Mouse (Mus musculus) ES-Bruce4 (cell line): Measurements from ENCODE around the gene Tcirg1. TPM values are rescaled to one million over a fixed set of nuclear protein-coding genes. Genes with fewer than 3 reads are reported as not detected.

ENCODE experiments used
- H3K27ac ChIP-seq: 2 replicates; pipeline ENCODE4 v1.5.1; 2012; ENCODE audit warnings: low read length, inconsistent platforms; ENCODE audit not compliant: insufficient read depth
- H3K27me3 ChIP-seq: 2 replicates; pipeline ENCODE4 v1.6.1; 2012; ENCODE audit warnings: mild to moderate bottlenecking, low read length, inconsistent platforms; ENCODE audit not compliant: control insufficient read depth, poor library complexity, insufficient read depth, severe bottlenecking
- H3K36me3 ChIP-seq: 2 replicates; pipeline ENCODE4 v1.6.1; 2012; ENCODE audit warnings: inconsistent platforms, mild to moderate bottlenecking, low read length, moderate library complexity; ENCODE audit not compliant: control insufficient read depth, poor library complexity, insufficient read depth, severe bottlenecking
- H3K4me1 ChIP-seq: one replicate; pipeline ENCODE4 v1.8.1; 2011; ENCODE audit warnings: low read length; ENCODE audit not compliant: control insufficient read depth, insufficient read depth
- H3K4me3 ChIP-seq: 2 replicates; pipeline ENCODE4 v1.5.1; 2011; ENCODE audit warnings: low read depth, mild to moderate bottlenecking, low read length
- H3K9ac ChIP-seq: 2 replicates; pipeline ENCODE4 v1.6.1; 2012; ENCODE audit warnings: low read depth, mild to moderate bottlenecking, inconsistent platforms; ENCODE audit not compliant: poor library complexity, severe bottlenecking
- H3K9me3 ChIP-seq: replicated peaks from 2 replicates; pipeline ENCODE4 v1.6.1; 2012; ENCODE audit warnings: mild to moderate bottlenecking, low read length, inconsistent platforms; ENCODE audit not compliant: control insufficient read depth, poor library complexity, insufficient read depth, severe bottlenecking
- CTCF ChIP-seq: IDR thresholded peaks from one replicate; pipeline ENCODE4 v1.8.1; 2011; ENCODE audit warnings: low read depth, low read length
- EP300 ChIP-seq: IDR thresholded peaks from 2 replicates; pipeline ENCODE4 v1.6.1; 2011; ENCODE audit warnings: low read depth, low read length; ENCODE audit not compliant: insufficient read depth
- POLR2A ChIP-seq: IDR thresholded peaks from one replicate; pipeline ENCODE4 v1.8.1; 2011; ENCODE audit warnings: low read length; ENCODE audit not compliant: insufficient read depth
- polyA plus RNA-seq: library from polyadenylated mRNA; stranded (reverse); fragments of >200 nt; gene quantifications from 2 replicates; pipeline ENCODE4 v1.2.4, GENCODE M21; 2011; ENCODE audit warnings: low read depth; ENCODE audit not compliant: missing spikeins, insufficient read depth, insufficient read length

The Tcirg1 gene
- polyA plus RNA-seq, 1 experiment: 25.2 TPM

DNA sequence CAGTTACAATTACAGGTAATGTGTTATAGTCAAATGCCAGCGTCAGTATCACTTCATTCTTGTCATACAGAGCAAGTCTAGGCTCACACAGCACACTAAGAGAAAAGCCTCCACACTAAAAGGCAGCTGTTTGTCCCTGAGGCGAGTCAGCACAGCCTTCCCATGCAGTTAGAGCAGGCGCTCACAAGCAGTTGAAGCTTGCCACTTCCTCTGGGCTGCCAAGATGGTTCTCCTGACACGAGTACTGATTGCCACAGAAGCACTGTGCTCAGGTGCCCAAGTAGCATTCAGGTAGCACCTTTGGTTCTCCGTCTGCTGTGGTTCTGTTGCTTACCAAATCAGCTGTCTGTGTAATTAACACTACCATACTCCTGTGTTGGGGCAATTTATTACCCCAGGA, 17.8 kb downstream of the Tcirg1 start:
- Histone ChIP-seq H3K9me3 (no peaks in the 10 kb centered on the region), H3K4me3 (no peak overlapping the region), H3K9ac (no peak overlapping the region), H3K4me1 (no peaks in the 10 kb centered on the region), H3K27me3 (no peaks in the 10 kb centered on the region), H3K36me3 (peaks cover 75% of the 10 kb centered on the region), H3K27ac (no peak overlapping the region)
- TF ChIP-seq CTCF (no peak), POLR2A (no peak)

DNA sequence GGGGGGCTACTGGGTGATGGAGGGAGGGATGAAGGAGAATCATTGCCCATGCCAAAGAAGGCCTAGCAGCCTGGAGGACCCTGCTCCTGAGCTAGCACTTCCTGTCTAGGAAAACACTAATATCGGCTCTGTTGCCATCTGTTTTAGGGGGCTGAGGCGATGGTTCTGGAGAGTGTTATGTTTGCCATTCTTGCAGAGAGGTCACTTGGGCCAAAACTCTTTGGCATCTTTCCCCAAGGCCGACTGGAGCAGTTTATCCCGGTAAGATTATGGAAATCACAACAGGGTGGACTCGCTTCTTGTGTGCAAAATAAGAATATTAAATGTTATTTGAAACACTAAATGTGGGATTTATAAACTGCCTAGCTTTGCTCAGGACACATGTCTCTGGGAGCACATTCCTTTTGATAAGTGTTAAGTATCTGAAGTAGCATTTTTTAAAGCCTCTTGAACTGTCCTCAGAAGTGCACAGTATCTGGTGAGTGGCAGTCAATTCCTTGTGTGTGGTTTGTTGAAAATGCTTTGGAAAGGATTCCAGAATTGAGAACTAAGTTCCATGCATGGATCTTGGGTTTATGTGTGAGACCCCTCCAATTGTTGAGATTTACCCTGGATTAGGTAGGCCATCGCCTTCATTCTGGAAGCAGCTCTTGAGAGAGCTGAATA, 22.5 kb downstream of the Tcirg1 start:
- peaks cover 63% of the 10 kb centered on the region for H3K36me3 ChIP-seq
- no peak for TF ChIP-seq EP300
- TF ChIP-seq CTCF: no peak
- TF ChIP-seq POLR2A: no peak
- H3K27ac ChIP-seq: no peak overlapping the region

DNA sequence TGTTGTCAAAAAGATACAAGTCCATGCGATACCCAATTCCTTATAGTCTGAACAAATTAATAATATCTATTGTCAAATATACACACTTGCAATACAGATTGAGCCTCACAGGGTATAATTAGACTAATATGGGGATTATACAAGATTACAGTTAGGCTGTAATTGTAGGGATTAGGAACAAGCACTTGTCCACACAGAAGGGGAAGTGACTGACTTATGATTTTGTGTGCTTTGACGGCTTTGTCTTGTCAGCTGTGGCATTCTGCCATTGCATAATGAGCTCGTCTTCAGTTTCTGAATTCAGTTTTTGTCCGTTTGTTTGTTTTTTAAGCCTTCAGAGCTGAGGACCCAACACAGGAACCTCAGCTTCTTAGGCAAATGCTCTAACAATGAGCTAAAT, 24.7 kb downstream of the Tcirg1 start:
- TF ChIP-seq POLR2A: no peak
- no peak for TF ChIP-seq EP300
- no peak for TF ChIP-seq CTCF
- no peaks in the 10 kb centered on the region for H3K27me3 ChIP-seq
- no peaks in the 10 kb centered on the region for H3K9me3 ChIP-seq
- H3K9ac ChIP-seq: no peak overlapping the region
- H3K36me3 ChIP-seq: peaks cover 47% of the 10 kb centered on the region
- no peak overlapping the region for H3K27ac ChIP-seq
- H3K4me3 ChIP-seq: no peak overlapping the region
- no peaks in the 10 kb centered on the region for H3K4me1 ChIP-seq

More for the DNA sequence above, 22.5 kb downstream of the Tcirg1 start:
- Histone ChIP-seq H3K4me3 (no peak overlapping the region), H3K4me1 (no peaks in the 10 kb centered on the region), H3K9ac (no peak overlapping the region), H3K9me3 (no peaks in the 10 kb centered on the region), H3K27me3 (no peaks in the 10 kb centered on the region)

DNA sequence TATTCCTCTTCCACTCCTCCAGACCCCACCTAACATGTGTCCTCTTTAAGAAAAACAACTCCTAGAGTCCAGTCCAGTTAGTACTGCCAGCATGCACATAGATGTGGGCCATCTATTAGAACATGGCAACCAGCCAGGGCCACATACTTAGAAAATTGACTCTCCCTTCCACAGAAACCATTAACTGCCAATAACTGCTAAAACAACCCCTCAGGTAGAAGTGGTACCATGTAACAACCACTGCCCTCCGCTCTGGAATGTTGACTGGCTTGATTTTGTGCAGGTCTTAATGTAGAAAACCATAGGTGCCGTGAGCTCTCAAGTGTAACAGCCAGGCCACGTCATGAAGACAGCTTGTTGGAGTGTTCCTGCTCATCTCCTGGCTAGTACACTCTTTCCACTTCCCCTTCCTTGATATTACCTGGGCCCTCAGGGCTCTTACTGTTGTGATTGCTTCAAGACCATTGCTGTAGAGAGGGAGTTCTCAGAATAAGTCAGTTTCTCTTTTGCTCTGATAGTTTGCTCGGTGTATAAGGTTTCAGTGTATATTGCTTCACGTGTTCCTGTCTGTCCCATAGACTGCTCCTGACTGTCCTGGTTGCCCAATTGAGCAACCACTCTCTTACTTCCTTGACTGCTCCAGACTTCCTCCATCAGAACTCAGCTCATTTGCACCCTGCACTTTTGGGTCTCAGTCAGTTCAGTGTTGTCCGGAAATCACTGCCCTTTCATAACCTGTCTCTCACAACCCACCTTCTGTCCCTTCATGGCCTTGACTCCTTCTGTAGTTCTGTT, 26.7 kb downstream of the Tcirg1 start:
- no peaks in the 10 kb centered on the region for H3K9me3 ChIP-seq
- no peak overlapping the region for H3K4me3 ChIP-seq
- H3K9ac ChIP-seq: no peak overlapping the region
- H3K27ac ChIP-seq: no peak overlapping the region
- TF ChIP-seq EP300 (no peak), POLR2A (no peak), CTCF (no peak)
- peaks cover 39% of the 10 kb centered on the region for H3K36me3 ChIP-seq
- H3K4me1 ChIP-seq: no peaks in the 10 kb centered on the region
- H3K27me3 ChIP-seq: no peaks in the 10 kb centered on the region

DNA sequence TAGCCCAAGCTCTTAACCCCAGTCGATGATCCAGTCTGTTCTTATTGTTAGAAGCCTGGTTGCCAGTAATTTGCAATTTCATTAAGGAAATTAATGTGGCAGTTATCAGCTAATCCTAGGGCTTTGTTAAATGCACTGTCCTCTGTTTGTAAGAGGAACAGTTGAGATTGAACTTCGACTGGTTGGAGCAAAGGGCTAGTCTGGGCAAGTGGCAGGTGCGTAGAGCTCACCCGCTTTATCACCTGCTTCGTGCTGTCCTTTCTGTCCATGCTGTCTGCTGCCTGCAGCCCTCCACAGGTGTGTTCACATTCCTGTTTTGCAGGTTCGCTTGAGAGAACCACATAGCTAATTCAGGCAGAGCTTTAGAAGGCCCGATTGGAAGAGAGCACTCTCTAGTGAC, 31.9 kb downstream of the Tcirg1 start:
- Histone ChIP-seq H3K36me3 (peaks cover 24% of the 10 kb centered on the region), H3K9ac (no peak overlapping the region), H3K4me3 (no peak overlapping the region), H3K27ac (peak overlapping the region; percentile 83), H3K27me3 (no peaks in the 10 kb centered on the region), H3K9me3 (no peaks in the 10 kb centered on the region), H3K4me1 (no peaks in the 10 kb centered on the region)
- TF ChIP-seq EP300 (no peak), CTCF (no peak), POLR2A (no peak)

DNA sequence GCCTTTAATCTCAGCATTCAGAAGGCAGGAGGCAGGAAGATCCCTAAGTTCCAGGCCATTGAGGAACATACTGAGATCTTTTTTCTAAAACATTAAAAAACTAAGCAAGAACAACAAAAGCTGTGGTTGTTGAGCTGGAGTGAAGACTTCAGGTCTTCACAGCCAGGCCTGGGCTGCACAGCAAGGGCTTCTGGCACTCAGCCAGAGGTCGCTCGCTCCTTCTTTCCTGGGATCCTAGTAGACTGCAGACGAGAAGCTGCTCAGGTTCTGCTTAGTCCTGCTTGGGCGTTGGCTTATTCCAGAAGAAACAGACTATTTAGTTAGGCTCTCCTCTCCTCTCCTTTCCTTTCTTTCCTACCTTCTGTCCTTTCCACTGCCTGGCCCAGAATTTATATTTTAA, 34.6 kb downstream of the Tcirg1 start:
- Histone ChIP-seq H3K4me1 (no peaks in the 10 kb centered on the region), H3K27me3 (no peaks in the 10 kb centered on the region), H3K4me3 (no peak overlapping the region), H3K9me3 (no peaks in the 10 kb centered on the region), H3K36me3 (peaks cover 20% of the 10 kb centered on the region), H3K27ac (no peak overlapping the region), H3K9ac (no peak overlapping the region)
- TF ChIP-seq EP300 (no peak), POLR2A (no peak), CTCF (no peak)
